ENCODE assay signal across 13 mouse cellular contexts in genomic region chr4:32509832-32510612, GRCm38 (mm10).
DNase-seq lines count a peak whose midpoint lies in the region; ATAC-seq and TF ChIP-seq lines count a peak whose summit lies in the region.
"Had no signal": no experiment of that assay in that cellular context is flagged by ENCODE, and none has a peak within 500 bp of the region (broad histone marks: within the 10 kb centered on the region; RNA-seq: fewer than 3 reads in every experiment).

No protein-coding gene starts in this region.

- H3K36me3 ChIP-seq in intestine, embryonic 14.5 days (ENCODE audit: control insufficient read depth, insufficient read depth, low read length), result no peaks in the 10 kb centered on the region
- no peaks in the 10 kb centered on the region for H3K36me3 ChIP-seq in intestine, postnatal 0 days (ENCODE audit: control insufficient read depth, insufficient read depth)
- H3K36me3 ChIP-seq: embryonic facial prominence, embryonic 13.5 days; liver, embryonic 15.5 days had no signal

- H3K4me1 ChIP-seq in intestine, embryonic 14.5 days (replicated peaks; ENCODE audit: control insufficient read depth, insufficient read depth, low read length), result peaks cover 3% of the 10 kb centered on the region; the same call in 1 of the 2 replicates
- no peaks in the 10 kb centered on the region for H3K4me1 ChIP-seq in intestine, postnatal 0 days (replicated peaks; ENCODE audit: control insufficient read depth, insufficient read depth, low read length)
- H3K4me1 ChIP-seq: liver, embryonic 15.5 days had no signal

- no peak overlapping the region for H3K9ac ChIP-seq in intestine, embryonic 14.5 days (ENCODE audit: low read length)
- H3K9ac ChIP-seq in intestine, postnatal 0 days (ENCODE audit: low read depth, low read length), result no peak overlapping the region
- H3K9ac ChIP-seq: embryonic facial prominence, embryonic 13.5 days; liver, embryonic 15.5 days had no signal

- H3K9me3 ChIP-seq in intestine, embryonic 14.5 days (ENCODE audit: control insufficient read depth, low read length), result no peaks in the 10 kb centered on the region
- H3K9me3 ChIP-seq in intestine, postnatal 0 days (ENCODE audit: control insufficient read depth), result no peaks in the 10 kb centered on the region
- H3K9me3 ChIP-seq: embryonic facial prominence, embryonic 13.5 days; liver, embryonic 15.5 days had no signal

- DNase-seq in intestine, embryonic 14.5 days (ENCODE audit: low spot score), result peak; percentile 40
- DNase-seq in brain, adult 2 months (ENCODE audit: low read depth, low spot score), result peak; percentile 89
- peak; percentile 94 for DNase-seq in fat pad, adult 2 months (ENCODE audit: extremely low read depth, low read depth, low spot score)
- peak; percentile 66 for DNase-seq in heart, postnatal 4 days
- no peak for DNase-seq in adrenal gland, adult 2 months
- DNase-seq in kidney, postnatal 10 days, result no peak
- DNase-seq: right cerebral cortex, postnatal 25 days; thymus, postnatal 36 days had no signal

- TF ChIP-seq CTCF in intestine, postnatal 0 days (IDR thresholded peaks at IDR 0.05; ENCODE audit: low read depth), result no peak

- no peak overlapping the region for H3K4me3 ChIP-seq in intestine, embryonic 14.5 days (ENCODE audit: low read depth, low read length)
- H3K4me3 ChIP-seq in intestine, postnatal 0 days (ENCODE audit: low read depth, low read length), result no peak overlapping the region
- H3K4me3 ChIP-seq: embryonic facial prominence, embryonic 13.5 days; liver, embryonic 15.5 days had no signal

- H3K4me2 ChIP-seq in intestine, embryonic 14.5 days (ENCODE audit: low read length), result no peak overlapping the region
- no peak overlapping the region for H3K4me2 ChIP-seq in intestine, postnatal 0 days (replicated peaks; ENCODE audit: low read depth)
- H3K4me2 ChIP-seq: embryonic facial prominence, embryonic 13.5 days; liver, embryonic 15.5 days had no signal

- H3K27me3 ChIP-seq in intestine, embryonic 14.5 days (replicated peaks; ENCODE audit: control insufficient read depth, insufficient read depth, low read length), result no peaks in the 10 kb centered on the region
- H3K27me3 ChIP-seq in intestine, postnatal 0 days (replicated peaks; ENCODE audit: control insufficient read depth, insufficient read depth, low read length), result no peaks in the 10 kb centered on the region
- H3K27me3 ChIP-seq: embryonic facial prominence, embryonic 13.5 days; liver, embryonic 15.5 days had no signal

- ATAC-seq in intestine, embryonic 14.5 days (replicated peaks; ENCODE audit: low FRiP score, low TSS enrichment, low read depth), result no peak
- ATAC-seq in intestine, postnatal 0 days, result no peak
- no peak for ATAC-seq in erythroid progenitor cell, adult 5-6 weeks (replicated peaks; ENCODE audit: low FRiP score, poor library complexity, severe bottlenecking)
- ATAC-seq: hindbrain, embryonic 16.5 days had no signal

- WGBS in intestine, embryonic 14.5 days, result 85% methylated on average over 9 of the region's 9 CpGs
- whole genome bisulfite sequencing in intestine, postnatal 0 days, result 77% methylated on average over 9 of the region's 9 CpGs

- no peak overlapping the region for H3K27ac ChIP-seq in intestine, embryonic 14.5 days (ENCODE audit: low read depth)
- H3K27ac ChIP-seq in intestine, postnatal 0 days (ENCODE audit: low read depth, low read length), result no peak overlapping the region
- H3K27ac ChIP-seq: liver, embryonic 15.5 days had no signal

Comparison
In these comparisons a context has a peak if more than half of its experiments do, and no peak if none do; other contexts are left out.
1. DNase-seq: peak in intestine, embryonic 14.5 days (single experiment), brain, adult 2 months (single experiment), fat pad, adult 2 months (single experiment) and heart, postnatal 4 days (single experiment); none in adrenal gland, adult 2 months (single experiment) and kidney, postnatal 10 days (single experiment).